Mouse (Mus musculus) midbrain, embryonic 10.5 days (tissue): ENCODE measurements around the gene Tnrc6b. TPM values are rescaled to one million over a fixed set of nuclear protein-coding genes. Genes with fewer than 3 reads are reported as not detected.
"Not testable (repeated sequence)": the region's sequence is repeated elsewhere in the genome, so short reads cannot be mapped to it uniquely, and the experiment has no call there.

Experiments used
- DNase-seq: peaks from one replicate; pipeline ENCODE4 v3.0.0-alpha.2; 2017; ENCODE audit warnings: low spot score
- H3K27ac ChIP-seq: fragments of 300-500 bp; sonication (generic); replicated peaks from 2 replicates; pipeline ENCODE4 v1.5.1; 2016; ENCODE audit warnings: mild to moderate bottlenecking
- H3K27me3 ChIP-seq: fragments of 300-500 bp; sonication (generic); 2 replicates; pipeline ENCODE4 v1.6.1; 2016; ENCODE audit warnings: low read depth, mild to moderate bottlenecking; ENCODE audit not compliant: poor library complexity, severe bottlenecking
- H3K36me3 ChIP-seq: fragments of 300-500 bp; sonication (generic); 2 replicates; pipeline ENCODE4 v1.6.1; 2016; ENCODE audit warnings: mild to moderate bottlenecking, moderate library complexity
- H3K4me1 ChIP-seq: fragments of 300-500 bp; sonication (generic); 2 replicates; pipeline ENCODE4 v1.6.1; 2016
- H3K4me3 ChIP-seq: fragments of 300-500 bp; sonication (generic); 2 replicates; pipeline ENCODE4 v1.5.1; 2016; ENCODE audit warnings: mild to moderate bottlenecking, moderate library complexity
- H3K9me3 ChIP-seq: fragments of 300-500 bp; sonication (generic); replicated peaks from 2 replicates; pipeline ENCODE4 v1.6.1; 2016; ENCODE audit warnings: mild to moderate bottlenecking
- WGBS: fragments of 180-500 bp; shearing (Covaris S2); methylation state at CpG from one replicate; pipeline ENCODE4 v1.1.7; 2016; 5-methylcytosine and 5-hydroxymethylcytosine counted together
- polyA plus RNA-seq: library from polyadenylated mRNA; unstranded; fragments of >200 nt; fragmentation: Nextera tagmentation; extraction: Ambion mirVana; gene quantifications from 2 replicates; pipeline ENCODE4 v1.2.1, GENCODE M21; 2016

Gene Tnrc6b
- polyA plus RNA-seq, 1 experiment from 2014 or later, result 43.5 TPM

DNA sequence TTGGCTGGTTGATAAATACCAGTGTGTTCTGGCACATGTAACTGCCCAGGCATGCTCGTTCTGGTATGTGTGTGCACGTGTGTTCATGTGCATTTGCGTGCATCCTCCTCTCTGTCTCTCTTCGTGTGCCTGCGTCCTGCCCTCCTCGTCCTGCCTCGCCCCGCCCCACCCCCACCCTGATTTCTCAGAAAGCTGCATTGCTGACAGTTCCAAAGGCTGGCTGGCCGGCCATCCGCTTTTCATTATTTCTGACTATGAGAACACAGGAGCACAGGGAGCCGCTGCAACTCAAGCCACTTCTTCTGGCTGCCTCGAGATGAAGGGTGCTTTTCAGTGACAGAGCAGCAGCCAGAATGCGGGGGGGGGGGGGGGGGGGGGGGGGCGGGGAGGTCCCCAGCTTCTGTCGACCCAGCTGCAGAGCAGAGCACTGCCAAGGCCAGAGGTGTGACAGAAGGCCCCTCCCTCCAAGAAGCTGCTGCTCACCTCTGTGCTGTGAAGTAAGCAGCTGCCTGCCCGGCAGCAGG, 219.0 kb downstream of the Tnrc6b start:
- DNase-seq, result peak; percentile 41
- no peaks in the 10 kb centered on the region for H3K9me3 ChIP-seq
- no peaks in the 10 kb centered on the region for H3K27me3 ChIP-seq
- peaks cover 6% of the 10 kb centered on the region for H3K4me1 ChIP-seq
- no peak overlapping the region for H3K27ac ChIP-seq
- peaks cover 88% of the 10 kb centered on the region for H3K36me3 ChIP-seq
- H3K4me3 ChIP-seq, result no peak overlapping the region
- 34% methylated on average over 15 of the region's 16 CpGs for WGBS

DNA sequence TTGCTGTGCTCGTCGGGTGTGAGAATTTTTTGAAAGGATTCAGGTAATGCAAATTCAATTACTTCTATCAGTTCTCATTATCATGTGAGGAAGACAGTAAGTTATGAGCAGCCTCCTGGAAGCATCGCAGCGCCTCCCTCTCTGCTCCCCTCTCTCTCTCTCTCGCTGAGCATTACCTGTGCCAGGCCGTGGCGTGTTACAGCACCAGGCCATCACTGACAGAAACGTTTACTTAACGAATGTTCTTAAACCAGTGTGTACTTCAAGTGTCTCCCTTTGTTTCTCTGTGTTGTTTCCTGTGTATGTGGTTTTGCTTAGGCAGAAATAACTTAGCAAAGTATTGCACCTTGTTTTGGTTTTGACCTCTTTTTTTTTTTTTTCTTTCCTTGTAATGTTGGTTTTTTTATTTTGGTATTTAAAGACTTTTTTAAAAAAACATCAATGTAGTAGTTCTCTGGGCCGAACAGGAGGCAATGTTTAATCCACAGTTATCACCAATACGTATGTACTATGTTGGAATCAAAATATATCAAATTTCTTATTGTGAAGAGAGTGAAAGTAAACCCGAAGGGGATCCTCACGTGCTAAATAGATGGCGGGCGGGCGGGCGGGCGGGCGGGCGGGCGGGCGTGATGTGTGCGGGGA, 219.7 kb downstream of the Tnrc6b start:
- WGBS, result 94% methylated on average over 23 of the region's 23 CpGs
- H3K36me3 ChIP-seq, result peaks cover 88% of the 10 kb centered on the region
- DNase-seq, H3K27ac ChIP-seq, H3K4me3 ChIP-seq, H3K27me3 ChIP-seq, H3K9me3 ChIP-seq, H3K4me1 ChIP-seq: not testable (repeated sequence)

GRCm38 (mm10) chr15:80931345-80931960, 220.3 kb downstream of the Tnrc6b start:
- no peak for DNase-seq
- WGBS, result 96% methylated on average over 9 of the region's 9 CpGs
- Histone ChIP-seq H3K9me3 (no peaks in the 10 kb centered on the region), H3K27me3 (no peaks in the 10 kb centered on the region), H3K27ac (no peak overlapping the region), H3K36me3 (peaks cover 86% of the 10 kb centered on the region), H3K4me3 (no peak overlapping the region), H3K4me1 (peaks cover 11% of the 10 kb centered on the region)

DNA sequence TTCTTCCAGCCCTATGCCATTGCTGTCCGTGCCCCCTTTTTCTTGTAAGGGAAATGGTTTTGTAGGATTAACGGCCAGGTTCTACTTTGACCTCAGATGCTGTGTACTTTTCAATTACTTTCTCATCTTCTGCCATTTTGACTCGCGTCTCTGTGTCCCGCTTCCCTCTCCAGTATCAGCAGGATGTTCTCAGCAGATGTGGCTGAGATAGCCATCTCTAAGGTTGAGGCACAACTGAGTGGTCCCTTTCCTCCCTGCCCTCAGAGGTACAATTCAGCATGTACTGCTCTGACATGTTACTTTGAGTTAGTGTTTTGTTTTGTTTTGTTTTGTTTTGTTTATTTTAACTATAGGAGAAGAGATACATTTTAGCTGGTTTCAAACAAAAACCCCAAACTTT, 223.7 kb downstream of the Tnrc6b start:
- Histone ChIP-seq H3K4me1 (peaks cover 33% of the 10 kb centered on the region), H3K4me3 (no peak overlapping the region), H3K27ac (no peak overlapping the region), H3K9me3 (no peaks in the 10 kb centered on the region), H3K36me3 (peaks cover 65% of the 10 kb centered on the region), H3K27me3 (no peaks in the 10 kb centered on the region)
- 91% methylated on average over 5 of the region's 5 CpGs for WGBS
- DNase-seq, result no peak

- Histone ChIP-seq H3K9me3 (no peaks in the 10 kb centered on the region), H3K27ac (no peak overlapping the region), H3K36me3 (peaks cover 52% of the 10 kb centered on the region), H3K27me3 (no peaks in the 10 kb centered on the region), H3K4me3 (no peak overlapping the region), H3K4me1 (peaks cover 32% of the 10 kb centered on the region)
- no peak for DNase-seq
- WGBS, result 83% methylated on average over 3 of the region's 3 CpGs
Measured at GRCm38 (mm10) chr15:80936686-80937085, 225.6 kb downstream of the Tnrc6b start.

- WGBS, result 82% methylated on average over 4 of the region's 4 CpGs
Measured at GRCm38 (mm10) chr15:80938615-80939014, 227.5 kb downstream of the Tnrc6b start.

DNA sequence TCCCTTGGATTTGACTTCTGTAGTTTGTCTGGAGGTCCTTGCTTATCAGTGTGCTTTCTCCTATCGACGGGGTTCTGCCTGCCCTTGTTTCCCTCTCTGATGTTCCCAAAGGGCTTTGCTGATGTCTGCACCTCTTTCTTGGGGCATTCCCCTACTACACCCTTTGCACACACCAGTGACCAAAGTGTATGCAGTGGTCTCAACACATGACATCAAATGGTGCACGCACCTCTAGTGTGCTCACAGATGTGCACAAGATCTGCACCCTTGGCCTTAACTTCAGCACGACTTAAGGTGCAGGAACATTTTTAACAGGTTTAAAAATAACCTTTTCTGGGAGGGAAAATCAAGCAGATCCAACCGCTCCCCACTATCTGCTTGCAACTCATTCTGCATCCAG, 228.3 kb downstream of the Tnrc6b start:
- H3K4me3 ChIP-seq, result no peak overlapping the region
- 64% methylated on average over 5 of the region's 5 CpGs for WGBS
- no peaks in the 10 kb centered on the region for H3K27me3 ChIP-seq
- H3K27ac ChIP-seq, result no peak overlapping the region
- H3K36me3 ChIP-seq, result peaks cover 33% of the 10 kb centered on the region
- no peaks in the 10 kb centered on the region for H3K9me3 ChIP-seq
- H3K4me1 ChIP-seq, result peaks cover 32% of the 10 kb centered on the region
- no peak for DNase-seq

More at GRCm38 (mm10) chr15:80938615-80939014, 227.5 kb downstream of the Tnrc6b start:
- H3K4me3 ChIP-seq, result no peak overlapping the region
- H3K9me3 ChIP-seq, result no peaks in the 10 kb centered on the region
- peaks cover 41% of the 10 kb centered on the region for H3K36me3 ChIP-seq
- DNase-seq, result no peak
- H3K27me3 ChIP-seq, result no peaks in the 10 kb centered on the region
- peaks cover 32% of the 10 kb centered on the region for H3K4me1 ChIP-seq
- H3K27ac ChIP-seq, result no peak overlapping the region

DNA sequence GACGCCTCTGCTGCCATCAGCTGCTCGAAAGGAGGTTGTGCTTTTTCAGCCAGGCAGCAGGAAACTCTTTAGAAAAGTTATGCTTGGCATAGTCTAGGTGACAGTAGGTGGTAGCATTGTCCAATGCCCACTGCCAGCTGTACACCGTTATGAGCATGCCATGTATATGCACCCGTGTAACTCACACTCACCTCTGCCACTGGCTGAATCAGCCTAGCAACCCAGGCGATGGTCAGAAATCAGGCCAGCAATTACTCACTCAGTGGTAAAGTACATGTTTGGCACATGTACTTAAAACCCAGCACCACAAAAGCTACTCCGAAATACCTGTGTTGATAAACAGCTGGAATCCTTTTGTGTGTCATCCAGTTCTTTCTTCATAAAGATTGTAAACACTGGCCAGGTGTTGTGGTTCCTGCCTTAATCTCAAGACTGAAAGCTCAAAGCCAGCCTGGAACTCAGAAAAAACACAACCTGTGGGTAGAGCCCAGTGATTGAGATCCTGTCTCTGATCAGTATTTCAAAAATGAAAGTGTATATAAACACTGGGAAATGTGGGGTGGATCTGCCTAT, 230.4 kb downstream of the Tnrc6b start:
- Histone ChIP-seq H3K4me3 (no peak overlapping the region), H3K9me3 (no peaks in the 10 kb centered on the region), H3K4me1 (peaks cover 26% of the 10 kb centered on the region), H3K27me3 (no peaks in the 10 kb centered on the region), H3K27ac (no peak overlapping the region), H3K36me3 (peaks cover 16% of the 10 kb centered on the region; the same call in 1 of the 2 replicates)
- no peak for DNase-seq
- 82% methylated on average over 6 of the region's 6 CpGs for WGBS

GRCm38 (mm10) chr15:80945851-80946250, 234.7 kb downstream of the Tnrc6b start:
- Histone ChIP-seq H3K36me3 (peaks cover 19% of the 10 kb centered on the region), H3K27ac (no peak overlapping the region), H3K27me3 (no peaks in the 10 kb centered on the region), H3K4me3 (no peak overlapping the region), H3K4me1 (peaks cover 14% of the 10 kb centered on the region), H3K9me3 (no peaks in the 10 kb centered on the region)
- DNase-seq, result no peak
- WGBS, result 66% methylated on average over 3 of the region's 3 CpGs

GRCm38 (mm10) chr15:80948145-80949135, 237.3 kb downstream of the Tnrc6b start, which contains the start of gene Adsl:
Gene Adsl (plus strand): TSS chr15:80948490.
- H3K27me3 ChIP-seq, result no peaks in the 10 kb centered on the region
- WGBS, result under 1% methylated on average over 63 of the region's 63 CpGs
- H3K36me3 ChIP-seq, result peaks cover 30% of the 10 kb centered on the region
- H3K4me1 ChIP-seq, result peaks cover 14% of the 10 kb centered on the region
- peak within 1 kb of the TSS; percentile 81 for H3K4me3 ChIP-seq
- DNase-seq, result peak; percentile 93
- no peaks in the 10 kb centered on the region for H3K9me3 ChIP-seq
- H3K27ac ChIP-seq, result peak within 1 kb of the TSS; percentile 91

DNA sequence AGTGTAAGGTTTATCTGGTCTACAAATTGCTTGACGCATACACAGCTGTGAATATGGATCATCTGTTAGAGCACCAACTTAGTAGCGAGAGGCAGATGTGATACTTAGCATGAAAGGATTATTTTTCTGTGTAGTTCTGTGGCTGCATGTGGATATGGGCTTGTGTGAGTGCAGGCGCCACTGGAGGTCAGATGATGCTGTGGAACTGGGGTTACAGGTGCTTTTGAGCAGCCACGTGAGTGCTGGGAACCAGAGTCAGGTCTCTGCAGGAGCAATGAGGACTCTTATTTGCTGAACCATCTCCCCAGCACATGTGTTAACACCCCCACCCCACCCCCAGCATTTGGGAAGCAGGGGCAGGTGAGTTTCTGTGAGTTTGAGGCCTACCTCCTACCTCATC, 238.3 kb downstream of the Tnrc6b start:
- no peaks in the 10 kb centered on the region for H3K27me3 ChIP-seq
- H3K9me3 ChIP-seq, result no peaks in the 10 kb centered on the region
- H3K36me3 ChIP-seq, result peaks cover 40% of the 10 kb centered on the region
- H3K27ac ChIP-seq, result peak overlapping the region; percentile 91
- peaks cover 19% of the 10 kb centered on the region for H3K4me1 ChIP-seq
- H3K4me3 ChIP-seq, result peak overlapping the region; percentile 81
- WGBS, result 73% methylated on average over 4 of the region's 4 CpGs
- DNase-seq, result no peak

GRCm38 (mm10) chr15:80950055-80950454, 238.9 kb downstream of the Tnrc6b start:
- no peak for DNase-seq
- Histone ChIP-seq H3K36me3 (peaks cover 46% of the 10 kb centered on the region), H3K4me1 (peaks cover 25% of the 10 kb centered on the region), H3K4me3 (peak overlapping the region; percentile 81), H3K27ac (no peak overlapping the region), H3K27me3 (no peaks in the 10 kb centered on the region), H3K9me3 (no peaks in the 10 kb centered on the region)
- 89% methylated on average over 7 of the region's 7 CpGs for WGBS
